Mouse (Mus musculus): ENCODE measurements at regions not wholly inside any gene's neighbourhood (a gene's known extent, or its start where the extent isn't known, plus 50 kb on each side); places are given as distances from the start of the nearest gene placed in this dataset.

- no peak for TF ChIP-seq ZNF384 (IDR thresholded peaks at IDR 0.05; ENCODE audit: low read depth, low read length)
- no peak for TF ChIP-seq ZC3H11A (IDR thresholded peaks at IDR 0.05; ENCODE audit: borderline replicate concordance, low read depth, low read length)
- no peak for TF ChIP-seq HCFC1 (IDR thresholded peaks at IDR 0.05; ENCODE audit: borderline replicate concordance, insufficient read depth, low read length)
- no peak for TF ChIP-seq MAFK (IDR thresholded peaks at IDR 0.05; ENCODE audit: insufficient read depth, low read depth, low read length)
- TF ChIP-seq CHD2 (IDR thresholded peaks at IDR 0.05; ENCODE audit: low read depth, low read length) = no peak
Observed at GRCm38 (mm10) chr8:40084129-40084528, 590.7 kb upstream of the Adam24 start.

All from ES-E14 (cell line).